Mouse (Mus musculus): ENCODE data around the gene Arpp19. TPM values are rescaled to one million over a fixed set of nuclear protein-coding genes. Genes with fewer than 3 reads are reported as not detected.

Arpp19 gene
- polyA plus RNA-seq, 1 experiment from 2014 or later: 196 TPM

Other genes starting within 250 kb of the Arpp19 start
- gene Onecut1, start 175.7 kb upstream of the Arpp19 start, polyA plus RNA-seq (2015; fragmentation: Nextera tagmentation; extraction: Ambion mirVana): 1.2 and 1.6 TPM in 2 replicates
- gene Fam214a, start 84.7 kb upstream of the Arpp19 start, polyA plus RNA-seq (2015; fragmentation: Nextera tagmentation; extraction: Ambion mirVana): 1.4 and 1.6 TPM in 2 replicates
- gene Myo5a, start 33.4 kb downstream of the Arpp19 start, polyA plus RNA-seq (2015; fragmentation: Nextera tagmentation; extraction: Ambion mirVana): 1.4 and 2.1 TPM in 2 replicates
- gene Myo5c, start 194.4 kb downstream of the Arpp19 start, polyA plus RNA-seq (2015; fragmentation: Nextera tagmentation; extraction: Ambion mirVana): 0.07 and 0.32 TPM in 2 replicates